ENCODE assay signal across 28 mouse cellular contexts in genomic region chr8:104593536-104594325, GRCm38 (mm10). TPM values are rescaled to one million over a fixed set of nuclear protein-coding genes. Genes with fewer than 3 reads are reported as not detected.
DNase-seq lines count a peak whose midpoint lies in the region; ATAC-seq and TF ChIP-seq lines count a peak whose summit lies in the region.
"Had no signal": no experiment of that assay in that cellular context is flagged by ENCODE, and none has a peak within 500 bp of the region (broad histone marks: within the 10 kb centered on the region; RNA-seq: fewer than 3 reads in every experiment).

No protein-coding gene starts in this region.

- peaks cover 27% of the 10 kb centered on the region for H3K79me2 ChIP-seq in liver, adult 2 months (ENCODE audit: control insufficient read depth, insufficient read depth, low read length)

- TF ChIP-seq EP300 in liver, postnatal 0 days (IDR thresholded peaks at IDR 0.05; ENCODE audit: low read depth) = no peak

- ATAC-seq in forebrain, embryonic 11.5 days (replicated peaks; ENCODE audit: low FRiP score) = no peak
- ATAC-seq in liver, postnatal 0 days = no peak
- no peak for ATAC-seq in midbrain, embryonic 11.5 days (ENCODE audit: low FRiP score)
- no peak for ATAC-seq in midbrain, embryonic 14.5 days (ENCODE audit: low FRiP score, low TSS enrichment)
- ATAC-seq: forebrain, embryonic 15.5 days; intestine, embryonic 15.5 days had no signal

- TF ChIP-seq CTCF in liver, adult 2 months (IDR thresholded peaks at IDR 0.05; ENCODE audit: low read depth, low read length) = no peak
- no peak for TF ChIP-seq CTCF in liver, postnatal 0 days (IDR thresholded peaks at IDR 0.05; ENCODE audit: low read depth)

- H3K27me3 ChIP-seq in forebrain, embryonic 11.5 days (ENCODE audit: control insufficient read depth, insufficient read depth, low read length) = no peaks in the 10 kb centered on the region
- no peaks in the 10 kb centered on the region for H3K27me3 ChIP-seq in forebrain, embryonic 10.5 days (ENCODE audit: poor library complexity, severe bottlenecking)
- no peaks in the 10 kb centered on the region for H3K27me3 ChIP-seq in liver, adult 2 months (ENCODE audit: control insufficient read depth, insufficient read depth, low read length)
- H3K27me3 ChIP-seq in liver, postnatal 0 days (ENCODE audit: insufficient read depth, low read length) = no peaks in the 10 kb centered on the region
- no peaks in the 10 kb centered on the region for H3K27me3 ChIP-seq in midbrain, embryonic 11.5 days (ENCODE audit: control insufficient read depth, insufficient read depth, low read length)
- no peaks in the 10 kb centered on the region for H3K27me3 ChIP-seq in midbrain, embryonic 14.5 days (ENCODE audit: control insufficient read depth, insufficient read depth, low read length)
- H3K27me3 ChIP-seq: CH12.LX; forebrain, embryonic 12.5 days; forebrain, embryonic 15.5 days; heart, embryonic 13.5 days; hindbrain, embryonic 12.5 days; hindbrain, embryonic 15.5 days; intestine, embryonic 15.5 days had no signal

- DNase-seq in adrenal gland, adult 2 months = peak; percentile 13
- no peak for DNase-seq in adrenal gland, postnatal 4 days (ENCODE audit: low spot score in 2 of 2)
- DNase-seq in forebrain, embryonic 11.5 days (ENCODE audit: low spot score) = peak; percentile 33
- no peak for DNase-seq in forebrain, embryonic 10.5 days (ENCODE audit: extremely low spot score, low spot score)
- peak; percentile 70 for DNase-seq in liver, adult 2 months (ENCODE audit: extremely low read depth, low read depth, low spot score)
- DNase-seq in liver, postnatal 0 days = no peak
- peak; percentile 69 for DNase-seq in midbrain, embryonic 11.5 days (ENCODE audit: low spot score, missing footprints)
- no peak for DNase-seq in midbrain, embryonic 14.5 days
- DNase-seq: adrenal gland, postnatal 14 days; B cell, adult 2 months; cerebellum, adult 2 months; cerebellum, postnatal 14 days; gastrocnemius, postnatal 25 days; heart, adult 2 months; heart, postnatal 14 days; kidney, adult 11 months had no signal

- WGBS in forebrain, embryonic 11.5 days = 95% methylated on average over 31 of the region's 31 CpGs
- WGBS in forebrain, embryonic 10.5 days = 96% methylated on average over 31 of the region's 31 CpGs
- 72% methylated on average over 31 of the region's 31 CpGs for WGBS in liver, adult 2 months
- WGBS in liver, postnatal 0 days (ENCODE audit: insufficient replicate concordance) = 92% methylated on average over 31 of the region's 31 CpGs
- 95% methylated on average over 31 of the region's 31 CpGs for WGBS in midbrain, embryonic 11.5 days
- WGBS in midbrain, embryonic 14.5 days = 96% methylated on average over 31 of the region's 31 CpGs

- H3K4me2 ChIP-seq in forebrain, embryonic 11.5 days (ENCODE audit: low read depth, low read length, severe bottlenecking) = no peak overlapping the region
- H3K4me2 ChIP-seq in liver, postnatal 0 days (ENCODE audit: low read depth, low read length) = no peak overlapping the region
- no peak overlapping the region for H3K4me2 ChIP-seq in midbrain, embryonic 11.5 days
- no peak overlapping the region for H3K4me2 ChIP-seq in midbrain, embryonic 14.5 days (ENCODE audit: low read length)
- H3K4me2 ChIP-seq: forebrain, embryonic 12.5 days; forebrain, embryonic 15.5 days; heart, embryonic 13.5 days; hindbrain, embryonic 12.5 days; hindbrain, embryonic 15.5 days; intestine, embryonic 15.5 days had no signal

- no peak overlapping the region for H3K9ac ChIP-seq in forebrain, embryonic 11.5 days (ENCODE audit: low read length)
- H3K9ac ChIP-seq in liver, adult 2 months (ENCODE audit: low read depth, low read length) = 0 out of 2 replicates have a peak overlapping the region, but pooled peaks have one; percentile 17
- no peak overlapping the region for H3K9ac ChIP-seq in liver, postnatal 0 days (replicated peaks)
- no peak overlapping the region for H3K9ac ChIP-seq in midbrain, embryonic 11.5 days (ENCODE audit: low read length)
- no peak overlapping the region for H3K9ac ChIP-seq in midbrain, embryonic 14.5 days (replicated peaks; ENCODE audit: low read length)
- H3K9ac ChIP-seq: forebrain, embryonic 12.5 days; forebrain, embryonic 15.5 days; heart, embryonic 13.5 days; hindbrain, embryonic 12.5 days; hindbrain, embryonic 15.5 days; intestine, embryonic 15.5 days had no signal

- H3K36me3 ChIP-seq in forebrain, embryonic 11.5 days (ENCODE audit: control insufficient read depth, insufficient read depth, low read length) = peaks cover 7% of the 10 kb centered on the region
- H3K36me3 ChIP-seq in forebrain, embryonic 10.5 days (replicated peaks) = peaks cover 41% of the 10 kb centered on the region
- H3K36me3 ChIP-seq in liver, adult 2 months (ENCODE audit: control insufficient read depth, insufficient read depth, low read length) = peaks cover 25% of the 10 kb centered on the region
- H3K36me3 ChIP-seq in liver, postnatal 0 days (replicated peaks; ENCODE audit: insufficient read depth, low read length) = peaks cover 24% of the 10 kb centered on the region
- H3K36me3 ChIP-seq in midbrain, embryonic 11.5 days (ENCODE audit: control insufficient read depth, insufficient read depth, low read length) = peaks cover 12% of the 10 kb centered on the region
- peaks cover 31% of the 10 kb centered on the region for H3K36me3 ChIP-seq in midbrain, embryonic 14.5 days (ENCODE audit: control insufficient read depth, insufficient read depth, low read length)

- no peaks in the 10 kb centered on the region for H3K9me3 ChIP-seq in forebrain, embryonic 11.5 days (ENCODE audit: control insufficient read depth, low read length)
- no peaks in the 10 kb centered on the region for H3K9me3 ChIP-seq in forebrain, embryonic 10.5 days
- H3K9me3 ChIP-seq in liver, postnatal 0 days (ENCODE audit: low read length) = no peaks in the 10 kb centered on the region
- H3K9me3 ChIP-seq in midbrain, embryonic 11.5 days (ENCODE audit: control insufficient read depth, low read length) = no peaks in the 10 kb centered on the region
- H3K9me3 ChIP-seq in midbrain, embryonic 14.5 days (ENCODE audit: control insufficient read depth, low read length) = no peaks in the 10 kb centered on the region
- H3K9me3 ChIP-seq: forebrain, embryonic 12.5 days; forebrain, embryonic 15.5 days; heart, embryonic 10.5 days; heart, embryonic 13.5 days; hindbrain, embryonic 12.5 days; hindbrain, embryonic 15.5 days; intestine, embryonic 15.5 days had no signal

- no peak overlapping the region for H3K27ac ChIP-seq in forebrain, embryonic 11.5 days (ENCODE audit: low read depth, low read length)
- H3K27ac ChIP-seq in forebrain, embryonic 10.5 days = no peak overlapping the region
- H3K27ac ChIP-seq in liver, adult 2 months (replicated peaks; ENCODE audit: insufficient read depth, low read depth, low read length) = peak overlapping the region; percentile 21
- H3K27ac ChIP-seq in liver, postnatal 0 days (ENCODE audit: low read depth) = no peak overlapping the region
- no peak overlapping the region for H3K27ac ChIP-seq in midbrain, embryonic 11.5 days (ENCODE audit: low read depth, low read length)
- no peak overlapping the region for H3K27ac ChIP-seq in midbrain, embryonic 14.5 days (replicated peaks; ENCODE audit: low read depth, low read length)
- H3K27ac ChIP-seq: forebrain, embryonic 12.5 days; forebrain, embryonic 15.5 days; heart, adult 2 months; heart, embryonic 10.5 days; heart, embryonic 13.5 days; hindbrain, embryonic 12.5 days; hindbrain, embryonic 15.5 days; intestine, embryonic 15.5 days had no signal

- TF ChIP-seq POLR2A in liver, adult 2 months (IDR thresholded peaks at IDR 0.05; ENCODE audit: extremely low read depth, insufficient read depth, low read length) = no peak

- H3K4me3 ChIP-seq in forebrain, embryonic 11.5 days (ENCODE audit: low read depth, low read length) = no peak overlapping the region
- no peak overlapping the region for H3K4me3 ChIP-seq in forebrain, embryonic 10.5 days
- no peak overlapping the region for H3K4me3 ChIP-seq in liver, adult 2 months (ENCODE audit: insufficient read depth, low read depth, low read length)
- H3K4me3 ChIP-seq in liver, postnatal 0 days (ENCODE audit: low read depth, low read length) = no peak overlapping the region
- H3K4me3 ChIP-seq in midbrain, embryonic 11.5 days (ENCODE audit: low read depth, low read length) = no peak overlapping the region
- H3K4me3 ChIP-seq in midbrain, embryonic 14.5 days (replicated peaks; ENCODE audit: low read depth, low read length) = no peak overlapping the region
- H3K4me3 ChIP-seq: forebrain, embryonic 12.5 days; forebrain, embryonic 15.5 days; heart, adult 2 months; heart, embryonic 10.5 days; heart, embryonic 13.5 days; hindbrain, embryonic 12.5 days; hindbrain, embryonic 15.5 days; intestine, embryonic 15.5 days had no signal

- H3K4me1 ChIP-seq in forebrain, embryonic 11.5 days (replicated peaks; ENCODE audit: control insufficient read depth, insufficient read depth, low read length) = no peaks in the 10 kb centered on the region
- H3K4me1 ChIP-seq in forebrain, embryonic 10.5 days = peaks cover 18% of the 10 kb centered on the region
- H3K4me1 ChIP-seq in liver, adult 2 months (ENCODE audit: control insufficient read depth, insufficient read depth, low read length) = peaks cover 43% of the 10 kb centered on the region
- peaks cover 15% of the 10 kb centered on the region for H3K4me1 ChIP-seq in liver, postnatal 0 days (ENCODE audit: insufficient read depth)
- H3K4me1 ChIP-seq in midbrain, embryonic 11.5 days (ENCODE audit: control insufficient read depth, insufficient read depth, low read length) = peaks cover 3% of the 10 kb centered on the region; the same call in 1 of the 2 replicates
- 0 out of 2 replicates have a peak, but pooled peaks cover 3% of the 10 kb centered on the region for H3K4me1 ChIP-seq in midbrain, embryonic 14.5 days (ENCODE audit: control insufficient read depth, insufficient read depth, low read length)

RNA-seq across cellular contexts. Expression of gene Pdp2, which starts 2.5 kb away (rescaled TPM):
- total RNA-seq in adrenal gland, adult 2 months (2021) = 10 to 100 TPM; 30.7 to 37.3 TPM
- 6.5 and 7.6 TPM in 2 replicates for polyA plus RNA-seq in adrenal gland, adult 2 months (2012; rRNA removed)
- total RNA-seq in adrenal gland, postnatal 4 days (2021) = 10 to 100 TPM; 17.0 to 17.6 TPM
- polyA plus RNA-seq in forebrain, embryonic 11.5 days (2014; fragmentation: Nextera tagmentation; extraction: Ambion mirVana) = 16.5 and 18.7 TPM in 2 replicates
- polyA plus RNA-seq in forebrain, embryonic 10.5 days (2016; fragmentation: Nextera tagmentation; extraction: Ambion mirVana) = 14.2 and 14.6 TPM in 2 replicates
- 16.4 and 20.0 TPM in 2 replicates for total RNA-seq in liver, adult 2 months (2014; rRNA removed)
- polyA plus RNA-seq in liver, adult 2 months (2012; rRNA removed) = 9.6 and 11.9 TPM in 2 replicates
- polyA plus RNA-seq in liver, postnatal 0 days (2015; fragmentation: Nextera tagmentation; extraction: Ambion mirVana) = 10.0 and 10.1 TPM in 2 replicates
- polyA plus RNA-seq in midbrain, embryonic 11.5 days (2014; fragmentation: Nextera tagmentation; extraction: Ambion mirVana) = 17.2 and 17.3 TPM in 2 replicates
- polyA plus RNA-seq in midbrain, embryonic 14.5 days (2014; fragmentation: Nextera tagmentation; extraction: Ambion mirVana) = 17.2 and 18.2 TPM in 2 replicates

RNA-seq across cellular contexts. Expression of gene Cdh16, which starts 30.5 kb away (rescaled TPM):
- total RNA-seq in adrenal gland, adult 2 months (2021) = not detected
- polyA plus RNA-seq in adrenal gland, adult 2 months (2012; rRNA removed) = not detected in 2 replicates
- total RNA-seq in adrenal gland, postnatal 4 days (2021) = 10 to 100 TPM in 1 of 2 experiments, 1 to 10 TPM in 1; 2.1 to 83.8 TPM
- polyA plus RNA-seq in forebrain, embryonic 11.5 days (2014; fragmentation: Nextera tagmentation; extraction: Ambion mirVana) = not detected in 2 replicates
- not detected in 2 replicates for polyA plus RNA-seq in forebrain, embryonic 10.5 days (2016; fragmentation: Nextera tagmentation; extraction: Ambion mirVana)
- 0.07 TPM in 1 of 2 replicates, not detected in the other for total RNA-seq in liver, adult 2 months (2014; rRNA removed)
- not detected in 2 replicates for polyA plus RNA-seq in liver, adult 2 months (2012; rRNA removed)
- polyA plus RNA-seq in liver, postnatal 0 days (2015; fragmentation: Nextera tagmentation; extraction: Ambion mirVana) = 0.06 and 0.44 TPM in 2 replicates
- not detected in 2 replicates for polyA plus RNA-seq in midbrain, embryonic 11.5 days (2014; fragmentation: Nextera tagmentation; extraction: Ambion mirVana)
- polyA plus RNA-seq in midbrain, embryonic 14.5 days (2014; fragmentation: Nextera tagmentation; extraction: Ambion mirVana) = not detected in 2 replicates
- total RNA-seq: adrenal gland, postnatal 14 days; CH12.LX; gastrocnemius, postnatal 25 days; hematopoietic stem cell, adult 5-6 weeks; MEL had no signal
- polyA plus RNA-seq: brain, embryonic 14.5 days; cerebellum, adult 2 months; embryonic facial prominence, embryonic 11.5 days; forebrain, embryonic 12.5 days; forebrain, embryonic 15.5 days; hindbrain, embryonic 12.5 days; hindbrain, embryonic 15.5 days had no signal

RNA-seq across cellular contexts. Expression of gene Rrad, which starts 37.4 kb away (rescaled TPM):
- 10 to 100 TPM in 1 of 2 experiments, 1 to 10 TPM in 1; 3.3 to 14.4 TPM for total RNA-seq in adrenal gland, adult 2 months (2021)
- 4.1 and 7.4 TPM in 2 replicates for polyA plus RNA-seq in adrenal gland, adult 2 months (2012; rRNA removed)
- 1 to 10 TPM; 6.0 to 6.7 TPM for total RNA-seq in adrenal gland, postnatal 4 days (2021)
- polyA plus RNA-seq in forebrain, embryonic 11.5 days (2014; fragmentation: Nextera tagmentation; extraction: Ambion mirVana) = 0.90 and 1.3 TPM in 2 replicates
- polyA plus RNA-seq in forebrain, embryonic 10.5 days (2016; fragmentation: Nextera tagmentation; extraction: Ambion mirVana) = 1.1 and 1.5 TPM in 2 replicates
- total RNA-seq in liver, adult 2 months (2014; rRNA removed) = 0.34 and 0.46 TPM in 2 replicates
- polyA plus RNA-seq in liver, adult 2 months (2012; rRNA removed) = 0.23 and 0.50 TPM in 2 replicates
- 0.49 and 0.63 TPM in 2 replicates for polyA plus RNA-seq in liver, postnatal 0 days (2015; fragmentation: Nextera tagmentation; extraction: Ambion mirVana)
- 2.2 and 3.1 TPM in 2 replicates for polyA plus RNA-seq in midbrain, embryonic 11.5 days (2014; fragmentation: Nextera tagmentation; extraction: Ambion mirVana)
- polyA plus RNA-seq in midbrain, embryonic 14.5 days (2014; fragmentation: Nextera tagmentation; extraction: Ambion mirVana) = 2.5 and 3.6 TPM in 2 replicates

RNA-seq across cellular contexts. Expression of gene Ciao2b, which starts 48.0 kb away (rescaled TPM):
- 10 to 100 TPM; 44.9 to 47.9 TPM for total RNA-seq in adrenal gland, adult 2 months (2021)
- polyA plus RNA-seq in adrenal gland, adult 2 months (2012; rRNA removed) = 24.2 and 26.0 TPM in 2 replicates
- 10 to 100 TPM; 32.4 to 36.2 TPM for total RNA-seq in adrenal gland, postnatal 4 days (2021)
- 89.2 and 90.0 TPM in 2 replicates for polyA plus RNA-seq in forebrain, embryonic 11.5 days (2014; fragmentation: Nextera tagmentation; extraction: Ambion mirVana)
- 97.5 and 102 TPM in 2 replicates for polyA plus RNA-seq in forebrain, embryonic 10.5 days (2016; fragmentation: Nextera tagmentation; extraction: Ambion mirVana)
- 18.7 and 18.9 TPM in 2 replicates for total RNA-seq in liver, adult 2 months (2014; rRNA removed)
- 20.4 and 24.2 TPM in 2 replicates for polyA plus RNA-seq in liver, adult 2 months (2012; rRNA removed)
- 32.0 and 34.9 TPM in 2 replicates for polyA plus RNA-seq in liver, postnatal 0 days (2015; fragmentation: Nextera tagmentation; extraction: Ambion mirVana)
- polyA plus RNA-seq in midbrain, embryonic 11.5 days (2014; fragmentation: Nextera tagmentation; extraction: Ambion mirVana) = 95.2 and 95.7 TPM in 2 replicates
- polyA plus RNA-seq in midbrain, embryonic 14.5 days (2014; fragmentation: Nextera tagmentation; extraction: Ambion mirVana) = 131 and 148 TPM in 2 replicates

RNA-seq across cellular contexts. Expression of gene Car7, which starts 59.2 kb away (rescaled TPM):
- 1 to 10 TPM; 1.9 to 4.2 TPM for total RNA-seq in adrenal gland, adult 2 months (2021)
- 13.4 and 14.5 TPM in 2 replicates for polyA plus RNA-seq in adrenal gland, adult 2 months (2012; rRNA removed)
- 1 to 10 TPM; 1.7 to 2.0 TPM for total RNA-seq in adrenal gland, postnatal 4 days (2021)
- polyA plus RNA-seq in forebrain, embryonic 11.5 days (2014; fragmentation: Nextera tagmentation; extraction: Ambion mirVana) = 0.63 and 0.79 TPM in 2 replicates
- polyA plus RNA-seq in forebrain, embryonic 10.5 days (2016; fragmentation: Nextera tagmentation; extraction: Ambion mirVana) = 1.1 and 1.3 TPM in 2 replicates
- total RNA-seq in liver, adult 2 months (2014; rRNA removed) = 1.0 and 1.2 TPM in 2 replicates
- 1.8 and 2.6 TPM in 2 replicates for polyA plus RNA-seq in liver, adult 2 months (2012; rRNA removed)
- 2.1 and 3.5 TPM in 2 replicates for polyA plus RNA-seq in liver, postnatal 0 days (2015; fragmentation: Nextera tagmentation; extraction: Ambion mirVana)
- polyA plus RNA-seq in midbrain, embryonic 11.5 days (2014; fragmentation: Nextera tagmentation; extraction: Ambion mirVana) = 0.82 and 1.5 TPM in 2 replicates
- polyA plus RNA-seq in midbrain, embryonic 14.5 days (2014; fragmentation: Nextera tagmentation; extraction: Ambion mirVana) = 2.7 and 3.6 TPM in 2 replicates

Comparison
In these comparisons a context has a peak if more than half of its experiments do, and no peak if none do; other contexts are left out.
1. DNase-seq: peak in adrenal gland, adult 2 months (single experiment), forebrain, embryonic 11.5 days (single experiment), liver, adult 2 months (single experiment) and midbrain, embryonic 11.5 days (single experiment); none in adrenal gland, postnatal 4 days (0 of 2), forebrain, embryonic 10.5 days (single experiment), liver, postnatal 0 days (single experiment) and midbrain, embryonic 14.5 days (single experiment).